Mouse (Mus musculus) right cerebral cortex, adult 18-20 months (tissue): Measurements from ENCODE around the gene Gm10717.
"Not testable (repeated sequence)": the region's sequence is repeated elsewhere in the genome, so short reads cannot be mapped to it uniquely, and the experiment has no call there.

Experiments
- DNase-seq: peaks from one replicate; pipeline ENCODE4 v3.0.0; 2022; ENCODE audit warnings: mixed read lengths

The Gm10717 gene

DNA sequence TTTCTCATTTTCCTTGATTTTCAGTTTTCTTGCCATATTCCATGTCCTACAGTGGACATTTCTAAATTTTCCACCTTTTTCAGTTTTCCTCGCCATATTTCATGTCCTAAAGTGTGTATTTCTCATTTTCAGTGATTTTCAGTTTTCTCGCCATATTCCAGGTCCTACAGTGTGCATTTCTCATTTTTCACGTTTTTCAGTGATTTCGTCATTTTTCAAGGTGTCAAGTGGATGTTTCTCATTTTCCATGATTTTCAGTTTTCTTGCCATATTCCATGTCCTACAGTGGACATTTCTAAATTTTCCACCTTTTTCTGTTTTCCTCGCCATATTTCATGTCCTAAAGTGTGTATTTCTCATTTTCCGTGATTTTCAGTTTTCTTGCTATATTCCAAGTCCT, 436 bp downstream of the Gm10717 start:
- DNase-seq, result peak; percentile 40

DNA sequence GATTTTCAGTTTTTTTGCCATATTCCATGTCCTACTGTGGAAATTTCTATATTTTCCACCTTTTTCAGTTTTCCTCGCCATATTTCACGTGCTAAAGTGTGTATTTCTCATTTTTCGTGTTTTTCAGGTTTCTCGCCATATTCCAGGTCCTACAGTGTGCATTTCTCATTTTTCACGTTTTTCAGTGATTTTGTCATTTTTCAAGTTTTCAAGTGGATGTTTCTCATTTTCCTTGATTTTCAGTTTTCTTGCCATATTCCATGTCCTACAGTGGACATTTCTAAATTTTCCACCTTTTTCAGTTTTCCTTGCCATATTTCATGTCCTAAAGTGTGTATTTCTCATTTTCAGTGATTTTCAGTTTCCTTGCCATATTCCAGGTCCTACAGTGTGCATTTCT, 919 bp downstream of the Gm10717 start:
- not testable (repeated sequence) for DNase-seq

DNA sequence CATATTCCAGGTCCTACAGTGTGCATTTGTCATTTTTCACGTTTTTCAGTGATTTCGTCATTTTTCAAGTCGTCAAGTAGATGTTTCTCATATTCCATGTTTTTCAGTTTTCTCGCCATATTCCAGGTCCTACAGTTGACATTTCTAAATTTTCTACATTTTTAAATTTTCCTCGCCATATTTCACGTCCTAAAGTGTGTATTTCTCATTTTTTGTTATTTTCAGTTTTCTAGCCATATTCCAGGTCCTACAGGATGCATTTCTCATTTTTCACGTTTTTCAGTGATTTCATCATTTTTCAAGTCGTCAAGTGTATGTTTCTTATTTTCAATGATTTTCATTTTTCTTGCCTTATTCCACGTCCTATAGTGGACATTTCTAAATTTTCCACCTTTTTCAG, 1.5 kb downstream of the Gm10717 start:
- DNase-seq, result not testable (repeated sequence)

DNA sequence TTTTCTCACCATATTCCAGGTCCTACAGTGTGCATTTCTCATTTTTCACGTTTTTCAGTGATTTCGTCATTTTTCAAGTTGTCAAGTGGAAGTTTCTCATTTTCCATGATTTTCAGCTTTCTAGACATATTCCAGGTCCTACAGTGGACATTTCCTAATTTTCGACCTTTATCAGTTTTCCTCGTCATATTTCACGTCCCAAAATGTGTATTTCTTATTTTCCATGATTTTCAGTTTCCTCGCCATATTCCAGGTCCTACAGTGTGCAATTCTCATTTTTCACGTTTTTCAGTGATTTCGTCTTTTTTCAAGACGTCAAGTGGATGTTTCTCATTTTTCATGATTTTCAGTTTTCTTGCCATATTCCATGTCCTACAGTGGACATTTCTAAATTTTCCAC, 2.0 kb downstream of the Gm10717 start:
- DNase-seq, result not testable (repeated sequence)

DNA sequence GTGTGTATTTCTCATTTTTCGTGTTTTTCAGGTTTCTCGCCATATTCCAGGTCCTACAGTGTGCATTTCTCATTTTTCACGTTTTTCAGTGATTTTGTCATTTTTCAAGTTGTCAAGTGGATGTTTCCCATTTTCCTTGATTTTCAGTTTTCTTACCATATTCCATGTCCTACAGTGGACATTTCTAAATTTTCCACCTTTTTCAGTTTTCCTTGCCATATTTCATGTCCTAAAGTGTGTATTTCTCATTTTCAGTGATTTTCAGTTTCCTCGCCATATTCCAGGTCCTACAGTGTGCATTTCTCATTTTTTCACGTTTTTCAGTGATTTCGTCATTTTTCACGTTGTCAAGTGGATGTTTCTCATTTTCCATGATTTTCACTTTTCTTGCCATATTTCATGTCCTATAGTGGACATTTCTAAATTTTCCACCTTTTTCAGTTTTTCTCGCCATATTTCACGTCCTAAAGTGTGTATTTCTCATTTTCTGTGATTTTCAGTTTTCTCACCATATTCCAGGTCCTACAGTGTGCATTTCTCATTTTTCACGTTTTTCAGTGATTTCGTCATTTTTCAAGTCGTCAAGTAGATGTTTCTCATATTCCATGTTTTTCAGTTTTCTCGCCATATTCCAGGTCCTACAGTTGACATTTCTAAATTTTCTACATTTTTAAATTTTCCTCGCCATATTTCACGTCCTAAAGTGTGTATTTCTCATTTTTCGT, 4.2 kb downstream of the Gm10717 start:
- DNase-seq, result peak; percentile 7

DNA sequence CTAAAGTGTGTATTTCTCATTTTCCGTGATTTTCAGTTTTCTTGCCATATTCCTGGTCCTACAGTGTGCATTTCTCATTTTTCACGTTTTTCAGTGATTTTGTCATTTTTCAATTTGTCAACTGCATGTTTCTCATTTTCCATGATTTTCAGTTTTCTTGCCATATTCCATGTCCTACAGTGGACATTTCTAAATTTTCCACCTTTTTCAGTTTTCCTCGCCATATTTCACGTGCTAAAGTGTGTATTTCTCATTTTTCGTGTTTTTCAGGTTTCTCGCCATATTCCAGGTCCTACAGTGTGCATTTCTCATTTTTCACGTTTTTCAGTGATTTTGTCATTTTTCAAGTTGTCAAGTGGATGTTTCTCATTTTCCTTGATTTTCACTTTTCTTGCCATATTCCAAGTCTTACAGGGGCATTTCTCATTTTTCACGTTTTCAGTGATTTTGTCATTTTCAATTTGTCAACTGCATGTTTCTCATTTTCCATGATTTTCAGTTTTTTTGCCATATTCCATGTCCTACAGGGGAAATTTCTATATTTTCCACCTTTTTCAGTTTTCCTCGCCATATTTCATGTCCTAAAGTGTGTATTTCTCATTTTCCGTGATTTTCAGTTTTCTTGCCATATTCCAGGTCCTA, 5.6 kb downstream of the Gm10717 start:
- not testable (repeated sequence) for DNase-seq

DNA sequence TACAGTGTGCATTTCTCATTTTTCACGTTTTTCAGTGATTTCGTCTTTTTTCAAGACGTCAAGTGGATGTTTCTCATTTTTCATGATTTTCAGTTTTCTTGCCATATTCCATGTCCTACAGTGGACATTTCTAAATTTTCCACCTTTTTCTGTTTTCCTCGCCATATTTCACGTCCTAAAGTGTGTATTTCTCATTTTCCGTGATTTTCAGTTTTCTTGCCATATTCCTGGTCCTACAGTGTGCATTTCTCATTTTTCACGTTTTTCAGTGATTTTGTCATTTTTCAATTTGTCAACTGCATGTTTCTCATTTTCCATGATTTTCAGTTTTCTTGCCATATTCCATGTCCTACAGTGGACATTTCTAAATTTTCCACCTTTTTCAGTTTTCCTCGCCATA, 9.1 kb downstream of the Gm10717 start, which contains the start of gene Gm17535:
Gene Gm17535 (plus strand): TSS at position 301 of the 400 bp plus-strand sequence.
- DNase-seq, result not testable (repeated sequence)

DNA sequence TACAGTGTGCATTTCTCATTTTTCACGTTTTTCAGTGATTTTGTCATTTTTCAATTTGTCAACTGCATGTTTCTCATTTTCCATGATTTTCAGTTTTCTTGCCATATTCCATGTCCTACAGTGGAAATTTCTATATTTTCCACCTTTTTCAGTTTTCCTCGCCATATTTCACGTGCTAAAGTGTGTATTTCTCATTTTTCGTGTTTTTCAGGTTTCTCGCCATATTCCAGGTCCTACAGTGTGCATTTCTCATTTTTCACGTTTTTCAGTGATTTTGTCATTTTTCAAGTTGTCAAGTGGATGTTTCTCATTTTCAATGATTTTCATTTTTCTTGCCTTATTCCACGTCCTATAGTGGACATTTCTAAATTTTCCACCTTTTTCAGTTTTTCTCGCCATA, 11.4 kb downstream of the Gm10717 start, which contains the start of gene Gm10715:
Gene Gm10715 (plus strand): TSS at position 301 of the 400 bp plus-strand sequence.
- DNase-seq, result not testable (repeated sequence)

DNA sequence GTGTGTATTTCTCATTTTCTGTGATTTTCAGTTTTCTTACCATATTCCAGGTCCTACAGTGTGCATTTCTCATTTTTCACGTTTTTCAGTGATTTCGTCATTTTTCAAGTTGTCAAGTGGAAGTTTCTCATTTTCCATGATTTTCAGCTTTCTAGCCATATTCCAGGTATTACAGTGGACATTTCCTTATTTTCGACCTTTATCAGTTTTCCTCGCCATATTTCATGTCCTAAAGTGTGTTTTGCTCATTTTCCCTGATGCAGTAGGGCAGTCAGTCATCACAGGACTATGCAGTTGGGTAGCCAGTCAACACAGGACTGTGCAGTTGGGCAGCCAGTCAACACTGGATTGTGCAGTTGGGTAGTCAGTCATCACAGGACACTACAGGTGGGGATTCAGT, 12.9 kb downstream of the Gm10717 start:
- not testable (repeated sequence) for DNase-seq
